Mouse (Mus musculus) testis, adult 10 weeks (tissue): ENCODE measurements around the gene Tgfbrap1. TPM values are rescaled to one million over a fixed set of nuclear protein-coding genes. Genes with fewer than 3 reads are reported as not detected.

ENCODE experiments used
- polyA plus RNA-seq: library from polyadenylated mRNA; stranded (reverse); fragments of 350-450 nt; fragmentation: Illumina TruSeq; extraction: RNeasy Lipid Tissue Mini Kit (QIAGEN cat#74804); gene quantifications from one replicate; pipeline ENCODE4 v1.2.3, GENCODE M21; 2014; ENCODE audit warnings: low read depth, low replicate concordance

Gene Tgfbrap1
- polyA plus RNA-seq, result 6.4 TPM

DNA sequence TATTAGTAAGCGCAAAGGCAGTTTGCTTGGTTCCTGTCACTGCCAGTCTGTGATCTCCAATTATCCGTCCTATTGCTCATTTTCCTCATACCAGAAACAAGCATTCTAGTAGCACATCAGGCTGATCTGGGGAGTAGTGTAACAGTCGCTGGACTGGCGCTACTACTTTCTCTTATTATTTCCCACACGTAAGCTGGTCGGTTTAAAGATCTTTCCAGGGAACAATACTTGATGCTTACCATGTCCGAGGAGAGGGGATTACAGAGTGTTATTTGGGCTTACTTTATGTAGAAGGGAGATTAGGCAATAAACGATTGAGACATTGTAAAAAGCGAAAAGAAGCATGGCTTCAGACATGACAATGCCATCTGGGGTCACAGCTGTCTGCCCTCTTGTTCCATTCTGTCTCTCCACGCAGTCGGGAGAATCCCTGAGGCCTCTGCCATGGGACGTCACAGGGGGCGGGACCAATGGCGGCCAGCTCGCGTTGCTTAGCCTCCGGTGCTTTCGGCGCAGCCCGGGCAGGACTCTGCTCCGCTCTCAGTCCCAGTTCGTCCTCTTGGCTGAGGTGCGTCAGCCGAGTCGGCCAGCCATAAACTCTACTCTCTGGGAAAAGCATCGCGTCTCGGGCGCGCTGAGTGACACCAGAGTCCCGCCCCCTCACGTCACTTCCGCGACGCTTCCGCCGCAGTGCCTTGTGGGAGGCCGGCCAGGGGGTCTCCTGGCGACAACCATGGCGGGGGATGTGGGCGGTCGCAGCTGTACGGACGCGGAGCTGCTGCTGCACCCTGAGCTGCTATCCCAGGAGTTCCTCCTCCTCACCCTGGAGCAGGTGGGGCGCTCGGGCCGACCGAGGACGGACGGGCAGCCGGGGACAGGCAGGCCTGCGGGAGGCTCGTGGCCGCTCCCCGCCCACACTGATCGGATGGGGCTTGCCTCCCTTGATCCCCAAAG, at the start of gene Tgfbrap1, which contains the start of gene AI597479:
Gene Tgfbrap1 (minus strand): TSS at position 607 of the 954 bp plus-strand sequence.
Gene AI597479 (plus strand): TSS at position 680 of the 954 bp plus-strand sequence.

Other genes with a start within 250 kb of the Tgfbrap1 start
- 33.5 TPM for gene Mrps9, start 247.4 kb downstream of the Tgfbrap1 start, polyA plus RNA-seq
- gene Gpr45, start 145.8 kb downstream of the Tgfbrap1 start, polyA plus RNA-seq, result not detected
- 30.9 TPM for gene AI597479, start 73 bp upstream of the Tgfbrap1 start, polyA plus RNA-seq
- gene Fhl2, start 98.3 kb upstream of the Tgfbrap1 start, polyA plus RNA-seq, result 4.2 TPM